Mouse (Mus musculus) ovary, postnatal 14 days (tissue): ENCODE measurements at regions not wholly inside any gene's neighbourhood (a gene's known extent, or its start where the extent isn't known, plus 50 kb on each side); places are given as distances from the start of the nearest gene placed in this dataset.

ENCODE experiments used
- DNase-seq: peaks from one replicate; pipeline ENCODE4 v3.0.0; 2022; ENCODE audit warnings: low spot score

- no peak for DNase-seq
These were observed 106.5 kb upstream of the Klf14 start for GRCm38 (mm10) chr6:31065419-31065818.

- no peak for DNase-seq
These were observed 108.0 kb upstream of the Klf14 start for GRCm38 (mm10) chr6:31066861-31067260.

GRCm38 (mm10) chr6:31067453-31067852, 108.6 kb upstream of the Klf14 start:
- no peak for DNase-seq

DNA sequence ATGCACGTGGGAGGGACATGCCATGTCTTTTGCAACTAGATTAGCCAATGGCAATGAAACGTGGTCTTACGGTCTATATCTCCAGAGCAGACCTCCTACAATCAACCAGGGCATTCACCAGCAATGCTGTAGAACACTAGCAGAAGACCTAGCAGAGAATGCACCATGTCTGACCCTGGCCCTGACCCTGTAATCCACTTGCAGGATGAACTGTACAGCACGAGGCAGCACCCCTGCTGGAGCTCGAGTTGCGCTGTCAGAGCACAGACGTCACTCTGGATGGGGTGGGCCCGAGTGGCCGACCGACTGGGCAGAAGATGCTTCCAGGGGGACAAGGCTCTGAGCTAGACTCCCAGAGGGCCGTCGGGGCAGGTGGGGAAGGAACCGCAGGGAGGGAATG, 110.4 kb upstream of the Klf14 start:
- no peak for DNase-seq

DNA sequence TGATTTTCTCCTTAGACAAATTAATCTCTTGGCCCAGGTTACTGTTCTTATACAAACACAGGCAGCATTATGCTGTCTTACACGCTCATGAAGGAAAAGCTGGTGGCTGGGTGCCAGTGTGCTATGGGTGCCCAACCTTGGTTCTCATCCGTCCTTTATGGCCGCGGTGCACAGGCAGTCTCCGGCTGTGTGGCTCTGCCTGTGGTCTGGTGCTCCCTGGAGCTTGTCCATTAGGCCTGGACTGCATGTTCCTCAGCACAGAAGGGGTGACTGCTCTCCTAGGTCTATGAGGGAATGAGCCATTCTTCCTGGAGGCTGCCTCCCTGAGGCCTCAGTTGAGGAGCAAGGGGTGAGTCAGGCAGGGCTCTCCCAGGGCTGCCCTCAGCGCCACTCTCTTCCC, 111.7 kb upstream of the Klf14 start:
- DNase-seq, result no peak

- DNase-seq, result no peak
These were observed 112.1 kb upstream of the Klf14 start for GRCm38 (mm10) chr6:31070966-31071365.

DNA sequence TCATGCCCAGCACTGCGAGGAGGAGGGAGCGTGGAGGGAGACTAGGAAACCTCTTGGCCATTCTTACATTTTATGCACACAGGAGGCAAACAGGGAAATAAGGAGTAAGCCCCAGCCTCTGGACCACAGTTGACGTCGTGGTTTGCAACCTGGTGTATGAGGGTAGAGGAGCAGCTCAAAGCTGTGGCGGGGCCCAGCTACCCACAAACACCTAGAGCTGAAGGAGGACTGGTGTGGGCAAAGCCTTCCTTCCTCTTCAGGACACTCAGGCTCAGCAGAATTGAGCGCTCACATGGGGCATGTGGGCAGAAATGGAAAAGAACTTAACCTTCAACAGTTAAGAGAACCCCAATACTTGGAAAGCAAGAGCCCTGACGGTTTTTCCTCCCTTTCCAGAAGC, 113.2 kb upstream of the Klf14 start:
- DNase-seq, result no peak

DNA sequence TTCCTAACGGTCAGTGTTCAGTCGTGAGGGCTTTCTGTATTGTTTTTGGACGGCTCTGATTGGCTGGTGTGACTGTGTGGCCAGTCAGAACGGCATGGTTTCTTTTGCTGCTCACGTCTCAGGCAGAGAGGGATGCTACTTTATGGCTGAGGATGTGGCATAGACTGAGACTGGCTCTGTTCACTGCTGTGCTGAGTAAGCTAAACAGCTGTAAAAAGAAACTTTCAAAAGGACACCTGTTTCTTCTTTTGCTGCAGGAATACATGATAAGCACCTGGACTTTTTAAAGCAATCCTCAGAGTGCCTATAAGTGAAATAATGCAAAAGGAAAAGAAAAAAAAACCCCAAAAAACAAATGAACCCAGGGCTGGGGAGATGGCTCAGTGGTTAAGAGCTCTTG, 113.7 kb upstream of the Klf14 start:
- no peak for DNase-seq

DNA sequence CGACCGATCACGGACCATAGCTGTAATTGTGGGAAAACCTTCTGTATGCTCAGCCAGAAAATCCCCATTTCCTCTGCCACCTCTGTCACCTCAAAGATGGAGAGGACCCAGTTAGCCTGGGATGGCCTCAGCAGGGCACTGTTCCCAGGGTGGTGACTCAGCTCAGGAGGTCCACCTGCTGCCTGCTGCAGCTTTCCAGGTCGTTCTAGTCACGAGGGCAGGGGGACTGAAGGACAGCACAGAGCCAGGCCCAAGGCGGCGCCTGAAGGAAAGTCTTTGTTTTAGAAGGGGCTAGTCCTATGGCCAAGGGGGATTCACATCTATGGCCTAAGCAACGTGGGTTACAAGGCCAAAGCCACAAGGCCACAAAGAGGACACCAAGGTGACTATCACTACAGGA, 114.5 kb upstream of the Klf14 start:
- no peak for DNase-seq

DNA sequence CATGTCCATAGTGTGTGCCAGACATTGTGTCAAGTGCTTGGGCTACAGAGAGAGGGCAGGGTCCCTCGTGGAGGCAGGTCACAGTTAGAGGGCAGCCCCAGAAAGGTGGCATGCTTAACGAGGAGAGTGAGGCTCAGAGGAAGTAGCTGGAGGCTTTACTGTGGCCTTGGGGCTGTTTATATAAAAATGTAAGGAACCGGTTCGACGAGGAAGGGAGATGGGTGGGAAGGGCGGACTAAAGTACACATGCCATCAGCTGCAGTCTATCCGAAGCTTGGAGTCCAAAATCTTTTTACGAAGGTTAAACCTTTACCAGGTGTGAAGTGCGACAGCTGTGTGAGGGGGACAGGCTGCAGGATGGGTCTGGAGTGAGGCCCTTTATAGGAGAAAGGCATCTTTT, 115.5 kb upstream of the Klf14 start:
- no peak for DNase-seq

GRCm38 (mm10) chr6:31075209-31075571, 116.3 kb upstream of the Klf14 start:
- no peak for DNase-seq

GRCm38 (mm10) chr6:31075572-31076477, 116.9 kb upstream of the Klf14 start:
- peak; percentile 67 for DNase-seq

DNA sequence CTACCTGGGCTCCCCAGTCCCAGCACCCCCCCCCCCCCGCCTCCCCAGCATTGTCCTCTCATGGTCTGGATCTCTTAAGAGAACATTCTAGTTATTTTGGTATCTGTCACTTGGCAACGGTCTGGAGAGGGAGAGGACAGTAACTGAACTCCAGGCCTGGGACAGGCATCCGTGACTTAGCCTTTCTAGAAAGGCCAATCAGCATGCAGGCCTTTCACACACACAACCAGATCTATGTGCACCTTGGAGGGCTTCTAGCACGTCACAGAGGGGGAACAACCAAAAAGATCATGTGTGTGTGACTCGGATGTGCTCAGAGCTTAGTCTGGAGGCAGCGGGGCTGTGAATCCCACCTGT, 117.6 kb upstream of the Klf14 start:
- no peak for DNase-seq

GRCm38 (mm10) chr6:31077216-31077615, 118.3 kb upstream of the Klf14 start:
- DNase-seq, result no peak

DNA sequence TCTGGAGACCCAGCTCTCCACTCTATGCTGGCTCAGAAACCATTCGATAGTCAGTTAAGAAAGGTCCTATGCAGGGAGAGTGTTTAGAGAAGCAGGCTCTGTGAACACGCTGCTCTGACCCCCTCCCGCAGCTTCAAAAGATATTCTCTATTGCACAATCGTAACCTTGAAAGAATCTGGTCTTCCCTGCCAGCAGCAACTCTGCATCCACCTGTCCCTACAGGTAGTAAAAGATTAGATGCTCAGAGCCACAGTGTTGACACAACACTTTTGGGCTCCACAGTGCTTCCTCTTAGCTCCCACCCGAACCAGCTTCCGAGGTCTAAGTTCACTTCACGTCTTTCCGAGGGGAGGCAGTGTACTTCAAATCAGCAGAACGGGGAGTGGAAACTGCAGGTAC, 118.9 kb upstream of the Klf14 start:
- no peak for DNase-seq

GRCm38 (mm10) chr6:31078413-31078812, 119.5 kb upstream of the Klf14 start:
- DNase-seq, result no peak

DNA sequence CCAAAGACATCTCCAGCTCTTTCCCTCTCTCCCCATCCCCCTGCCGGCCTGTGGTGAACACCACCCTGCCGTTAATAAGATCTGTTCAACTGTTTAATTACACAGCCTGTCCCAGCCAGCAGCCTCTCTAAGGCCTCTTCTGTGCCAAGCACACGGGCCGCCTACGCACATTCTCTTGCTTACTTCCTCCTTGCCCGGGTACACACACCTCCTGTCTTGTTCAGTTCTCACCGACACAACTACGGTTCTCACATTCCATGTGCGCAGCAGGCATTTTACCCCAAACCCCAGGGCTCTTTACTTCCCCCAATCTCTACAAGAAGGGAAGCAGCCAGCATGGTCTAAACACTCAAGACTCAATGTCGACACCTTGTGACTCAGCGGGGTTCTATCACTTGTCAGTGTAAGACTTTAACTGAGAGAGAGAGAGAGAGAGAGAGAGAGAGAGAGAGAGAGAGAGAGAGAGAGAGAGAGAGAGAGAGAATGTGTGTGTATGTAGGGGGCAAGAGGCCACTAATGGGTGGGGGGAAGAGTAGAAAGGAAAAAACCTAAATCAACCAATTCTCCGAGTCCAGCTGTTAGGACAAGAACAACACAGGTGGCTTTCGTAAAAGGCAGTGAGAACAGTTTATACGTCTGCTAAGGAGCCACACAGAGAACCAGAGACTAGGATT, 120.8 kb upstream of the Klf14 start:
- no peak for DNase-seq

- DNase-seq, result no peak
These were observed 121.4 kb upstream of the Klf14 start for GRCm38 (mm10) chr6:31080279-31080678.

DNA sequence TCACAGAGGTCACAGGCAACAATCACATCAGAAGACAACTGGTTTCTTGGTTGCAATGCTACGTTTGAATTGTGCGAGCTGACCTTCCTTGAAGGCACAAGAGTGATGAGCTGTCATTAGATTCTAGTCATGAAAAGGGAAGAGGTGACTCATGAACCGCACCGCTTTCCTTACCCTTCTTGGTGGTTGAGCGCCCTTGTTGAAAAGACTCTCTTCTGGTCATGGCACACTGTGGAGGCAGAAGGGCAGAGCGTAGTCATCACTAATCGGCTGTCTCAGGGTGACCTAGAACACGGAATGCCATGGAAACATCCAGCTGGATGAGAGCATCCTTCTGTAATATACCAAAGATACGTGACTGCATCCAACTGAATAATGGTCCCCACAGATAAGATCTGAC, 121.8 kb upstream of the Klf14 start:
- no peak for DNase-seq

DNA sequence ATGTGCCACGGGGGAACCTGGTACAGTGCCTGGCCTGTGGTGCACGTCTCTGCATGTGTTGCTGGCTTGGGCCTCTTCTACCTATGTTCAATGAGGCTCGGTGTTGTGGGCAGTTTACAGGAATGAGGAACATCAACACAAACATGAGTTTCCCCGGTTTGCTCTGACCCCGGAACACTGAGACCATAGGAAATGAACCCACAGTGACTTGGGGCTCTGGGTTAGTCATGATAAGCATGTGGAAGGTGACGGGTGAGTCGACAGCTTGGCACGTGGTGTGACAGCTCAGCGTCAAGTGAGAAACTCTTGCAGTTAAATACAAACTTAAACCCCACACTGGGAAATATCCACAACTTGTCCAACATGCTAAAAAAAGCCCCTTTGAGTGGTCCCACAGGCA, 122.4 kb upstream of the Klf14 start:
- DNase-seq, result no peak

DNA sequence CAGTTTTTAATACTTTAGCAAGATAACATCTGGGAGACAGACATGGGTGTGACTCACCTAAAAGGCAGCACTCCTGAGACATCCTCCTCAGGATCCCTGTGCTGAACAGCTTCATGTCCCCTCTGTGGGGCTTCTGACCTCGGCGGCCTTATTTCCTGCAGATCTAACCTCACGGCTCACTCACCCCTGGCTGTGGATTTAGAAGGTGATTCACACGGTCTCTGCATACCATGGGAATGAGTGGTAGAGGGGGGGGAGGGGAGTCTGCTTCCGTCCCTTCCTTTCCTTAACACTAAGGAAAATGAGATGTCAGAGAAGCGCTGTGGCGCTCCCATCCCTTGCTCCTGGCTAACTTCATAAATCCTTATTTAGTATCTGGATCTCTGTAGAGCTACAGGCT, 123.1 kb upstream of the Klf14 start:
- DNase-seq, result no peak

- no peak for DNase-seq
These were observed 124.0 kb upstream of the Klf14 start for GRCm38 (mm10) chr6:31082613-31083470.

DNA sequence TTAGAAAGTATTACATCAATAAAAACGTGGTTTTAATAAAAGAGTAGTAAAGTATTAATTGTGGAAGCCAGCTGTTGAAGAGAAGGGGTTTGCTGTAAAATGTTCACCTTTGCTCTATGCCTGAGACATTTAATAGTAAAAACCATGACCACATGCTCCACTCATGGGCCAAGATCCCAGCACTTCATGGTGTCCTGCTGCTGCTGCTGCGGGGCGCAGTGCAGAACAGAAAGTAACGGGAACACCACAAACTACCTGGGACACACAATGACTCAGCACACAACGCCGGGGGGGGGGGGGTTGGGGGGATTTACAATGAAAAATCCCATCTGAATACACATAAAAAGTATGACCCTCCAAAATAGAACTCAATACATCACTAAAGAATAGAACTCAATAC, 124.8 kb upstream of the Klf14 start:
- no peak for DNase-seq
